Mouse (Mus musculus): ENCODE data around the gene Htr1f.

DNA sequence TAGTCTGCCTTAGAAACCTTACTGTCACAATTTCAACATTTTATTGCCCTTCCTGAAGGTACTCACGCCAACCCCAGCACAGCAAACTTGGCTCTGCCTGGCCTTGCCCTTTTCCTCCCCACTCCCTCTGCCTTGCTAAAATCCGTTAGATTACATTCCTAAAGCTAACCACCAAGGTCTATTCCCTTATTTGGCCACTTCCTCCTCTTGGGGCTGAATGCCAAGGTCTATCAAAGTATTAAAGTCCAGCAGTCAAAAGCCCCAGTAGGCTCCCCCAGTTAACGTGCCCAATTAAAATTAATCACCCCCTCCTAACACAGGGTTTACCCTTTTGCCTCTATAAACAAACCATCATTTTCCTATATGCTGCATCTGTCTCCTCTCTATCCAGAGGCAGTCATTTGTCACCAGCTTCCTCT, 221.2 kb downstream of the Htr1f start:
- no peak for TF ChIP-seq CTCF (IDR thresholded peaks at IDR 0.05; ENCODE audit: control insufficient read depth, insufficient read depth, insufficient replicate concordance, low read depth, low read length)
- no peak for TF ChIP-seq POLR2A (IDR thresholded peaks at IDR 0.05; ENCODE audit: control insufficient read depth, low read depth, low read length)
